Mouse (Mus musculus) E14TG2a.4 (cell line): Measurements from ENCODE around the gene Thg1l.

Experiments used
- CTCF ChIP-seq: conservative IDR thresholded peaks from 2 replicates; pipeline ENCODE4 v1.5.1; 2014; ENCODE audit warnings: low read length
- POU5F1 ChIP-seq: IDR thresholded peaks from 2 replicates; pipeline ENCODE4 v1.6.1; 2014; ENCODE audit warnings: low read length, borderline replicate concordance

- TF ChIP-seq CTCF = no peak
- no peak for TF ChIP-seq POU5F1
These were observed 36.8 kb upstream of the Thg1l start for GRCm38 (mm10) chr11:45992087-45992486.
